Mouse (Mus musculus): ENCODE results near the gene Bicral.

GRCm38 (mm10) chr17:46890843-46891594 lies 32.7 kb upstream of the Bicral start:
- TF ChIP-seq MYOG (IDR thresholded peaks at IDR 0.05; ENCODE audit: control insufficient read depth in 1 of 3, insufficient read depth in 1 of 3, insufficient read length in 2 of 3, low read depth in 2 of 3) (no peak), POLR2A (IDR thresholded peaks at IDR 0.05; ENCODE audit: insufficient read length, low read depth) (no peak), POLR2AphosphoS2 (IDR thresholded peaks at IDR 0.05; ENCODE audit: insufficient read length, low read depth) (no peak)

Data from myocyte (in vitro differentiated cells).